Mouse (Mus musculus): ENCODE results near the gene Zfp946. TPM values are rescaled to one million over a fixed set of nuclear protein-coding genes. Genes with fewer than 3 reads are reported as not detected.

The Zfp946 gene
- 1.6 and 4.8 TPM in 2 replicates for polyA plus RNA-seq (2012; rRNA removed; ENCODE audit: low replicate concordance)

DNA sequence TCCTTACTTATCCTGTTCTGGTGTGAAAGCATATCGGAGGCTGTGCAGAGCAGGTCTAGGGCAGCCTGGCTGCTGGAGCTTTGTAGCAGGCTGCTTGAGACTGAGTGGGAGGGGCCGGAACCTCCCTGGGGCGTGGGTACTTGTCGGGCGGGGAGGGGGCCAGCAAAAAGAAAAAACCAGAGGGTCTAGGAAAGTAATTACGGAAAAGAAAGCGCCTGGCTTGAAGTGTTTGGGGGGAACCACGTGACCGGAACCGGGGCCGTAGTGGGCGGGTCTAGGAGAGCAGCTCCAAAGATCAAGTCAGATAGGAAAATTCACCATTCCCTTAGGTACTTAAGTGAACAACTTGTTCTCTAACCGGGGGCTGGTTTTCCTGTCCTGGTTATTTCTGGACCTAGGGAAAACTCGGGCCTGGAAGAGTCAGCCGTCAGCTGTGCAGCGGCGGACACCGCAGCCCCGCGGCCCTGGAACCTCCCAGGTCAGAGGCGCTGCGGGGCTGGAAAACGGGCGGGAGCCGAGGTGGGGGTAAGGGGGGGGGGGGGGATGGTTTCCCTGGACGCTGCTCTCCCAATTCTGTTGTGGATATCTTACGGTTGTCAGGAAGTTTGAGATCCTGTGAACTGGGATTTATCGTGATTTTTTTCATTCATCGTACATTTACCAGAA lies at the start of gene Zfp946:
TSS of gene Zfp946 (plus strand) at position 271 of the 666 bp plus-strand sequence.

Other genes starting within 250 kb of the Zfp946 start
- 0.02 TPM in 1 of 2 replicates, not detected in the other for gene Zfp994, start 198.6 kb upstream of the Zfp946 start, polyA plus RNA-seq (2012; rRNA removed; ENCODE audit: low replicate concordance)
- gene CT030661.1, start 109.4 kb upstream of the Zfp946 start, polyA plus RNA-seq (2012; rRNA removed; ENCODE audit: low replicate concordance), result 0.06 and 0.11 TPM in 2 replicates
- 2.4 and 3.0 TPM in 2 replicates for gene Zfp944, start 62.8 kb upstream of the Zfp946 start, polyA plus RNA-seq (2012; rRNA removed; ENCODE audit: low replicate concordance)
- gene Zfp758, start 62.8 kb upstream of the Zfp946 start, polyA plus RNA-seq (2012; rRNA removed; ENCODE audit: low replicate concordance), result 0.06 and 0.29 TPM in 2 replicates
- gene Vmn2r111, start 149.3 kb downstream of the Zfp946 start, polyA plus RNA-seq (2012; rRNA removed; ENCODE audit: low replicate concordance), result not detected in 2 replicates
- gene Vmn2r112, start 176.7 kb downstream of the Zfp946 start, polyA plus RNA-seq (2012; rRNA removed; ENCODE audit: low replicate concordance), result not detected in 2 replicates